Mouse (Mus musculus) E14TG2a.4 (cell line): ENCODE data around the gene Snx4.

Experiments
- H3K27me3 ChIP-seq: 2 replicates; pipeline ENCODE4 v1.6.1; 2014; ENCODE audit warnings: low read length, control low read depth; ENCODE audit not compliant: insufficient read depth
- H3K36me3 ChIP-seq: 2 replicates; pipeline ENCODE4 v1.6.1; 2014; ENCODE audit warnings: low read length, control low read depth; ENCODE audit not compliant: insufficient read depth
- H3K4me1 ChIP-seq: replicated peaks from 2 replicates; pipeline ENCODE4 v1.6.1; 2014; ENCODE audit warnings: low read depth, low read length, control low read depth
- H3K4me3 ChIP-seq: replicated peaks from 2 replicates; pipeline ENCODE4 v1.5.1; 2014; ENCODE audit warnings: mild to moderate bottlenecking, low read length
- H3K9me3 ChIP-seq: 2 replicates; pipeline ENCODE4 v1.6.1; 2014; ENCODE audit warnings: low read length, control low read depth
- CTCF ChIP-seq: conservative IDR thresholded peaks from 2 replicates; pipeline ENCODE4 v1.5.1; 2014; ENCODE audit warnings: low read length
- NANOG ChIP-seq: IDR thresholded peaks from 2 replicates; pipeline ENCODE4 v1.6.1; 2014; ENCODE audit warnings: borderline replicate concordance, low read length, mixed read lengths
- POU5F1 ChIP-seq: IDR thresholded peaks from 2 replicates; pipeline ENCODE4 v1.6.1; 2014; ENCODE audit warnings: low read length, borderline replicate concordance

The Snx4 gene

DNA sequence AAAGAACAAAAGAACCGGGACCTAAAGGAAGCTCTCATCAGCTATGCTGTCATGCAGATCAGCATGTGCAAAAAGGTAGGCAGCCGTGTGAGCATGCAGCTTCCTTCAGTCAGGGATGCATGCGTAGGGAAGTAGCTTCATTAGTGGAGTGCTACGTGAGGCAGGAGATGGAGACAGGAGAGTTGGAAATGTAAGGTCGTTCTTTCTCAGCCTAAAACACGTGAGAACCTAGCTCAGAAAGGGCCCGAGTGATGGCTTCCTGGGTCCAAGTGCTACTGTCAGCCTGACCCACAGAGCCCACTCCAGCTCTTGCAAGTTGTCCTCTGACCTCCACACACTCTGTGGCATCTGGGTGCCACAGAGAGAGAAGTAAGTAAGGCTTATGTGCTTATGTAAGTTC lies 43.4 kb downstream of the Snx4 start:
- no peaks in the 10 kb centered on the region for H3K27me3 ChIP-seq
- peaks cover 96% of the 10 kb centered on the region for H3K36me3 ChIP-seq
- TF ChIP-seq NANOG (no peak), CTCF (no peak), POU5F1 (no peak)
- H3K9me3 ChIP-seq = peaks cover 6% of the 10 kb centered on the region
- no peak overlapping the region for H3K4me3 ChIP-seq
- H3K4me1 ChIP-seq = no peaks in the 10 kb centered on the region

DNA sequence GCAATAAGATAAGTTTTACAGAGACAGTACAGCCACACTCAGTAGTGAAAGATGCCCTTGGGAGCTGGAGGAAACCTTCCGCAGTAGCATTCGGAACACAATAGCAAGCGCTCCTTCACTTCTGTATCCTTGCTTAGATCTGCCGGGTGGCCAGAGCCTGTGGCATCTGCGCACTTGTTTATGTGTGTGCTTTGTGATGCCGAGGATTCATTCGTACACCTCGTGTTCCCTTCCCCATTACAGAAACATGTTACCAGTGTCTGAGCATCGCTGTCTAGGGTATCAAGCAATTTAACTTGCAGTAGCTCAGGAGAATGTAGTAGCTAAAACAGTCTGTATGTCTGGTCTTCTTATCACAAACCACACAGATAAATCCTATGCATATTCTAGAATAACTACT lies 44.1 kb downstream of the Snx4 start:
- no peak overlapping the region for H3K4me3 ChIP-seq
- peaks cover 6% of the 10 kb centered on the region for H3K9me3 ChIP-seq
- no peaks in the 10 kb centered on the region for H3K4me1 ChIP-seq
- H3K27me3 ChIP-seq = no peaks in the 10 kb centered on the region
- H3K36me3 ChIP-seq = peaks cover 95% of the 10 kb centered on the region
- TF ChIP-seq CTCF = no peak

DNA sequence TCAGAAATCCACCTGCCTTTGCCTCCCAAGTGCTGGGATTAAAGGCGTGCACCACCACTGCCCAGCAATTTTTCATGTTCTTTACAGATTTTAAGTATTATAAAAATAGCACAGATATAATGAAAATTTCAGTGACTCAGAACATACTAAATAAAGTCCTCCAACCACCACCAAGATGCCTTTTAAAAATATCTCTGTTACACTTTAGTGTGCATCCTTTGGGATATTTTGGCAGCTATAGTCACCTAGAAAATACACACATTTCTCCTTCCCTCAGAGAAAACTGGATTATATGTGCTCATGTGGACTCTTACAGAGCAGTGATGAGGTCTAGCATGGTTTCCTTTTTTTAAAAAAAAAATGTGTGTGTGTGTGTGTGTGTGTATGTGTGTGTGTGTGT lies 46.3 kb downstream of the Snx4 start:
- Histone ChIP-seq H3K4me3 (no peak overlapping the region), H3K27me3 (no peaks in the 10 kb centered on the region), H3K9me3 (peaks cover under 1% of the 10 kb centered on the region; the same call in 1 of the 2 replicates), H3K36me3 (peaks cover 80% of the 10 kb centered on the region), H3K4me1 (no peaks in the 10 kb centered on the region)
- no peak for TF ChIP-seq NANOG
- TF ChIP-seq POU5F1 = no peak
- TF ChIP-seq CTCF = no peak

GRCm38 (mm10) chr16:33306633-33307070 lies 55.4 kb downstream of the Snx4 start:
- Histone ChIP-seq H3K9me3 (no peaks in the 10 kb centered on the region), H3K4me1 (peaks cover 39% of the 10 kb centered on the region), H3K36me3 (peaks cover 21% of the 10 kb centered on the region), H3K27me3 (no peaks in the 10 kb centered on the region), H3K4me3 (no peak overlapping the region)
- no peak for TF ChIP-seq POU5F1
- no peak for TF ChIP-seq NANOG
- peak; percentile 91 for TF ChIP-seq CTCF

DNA sequence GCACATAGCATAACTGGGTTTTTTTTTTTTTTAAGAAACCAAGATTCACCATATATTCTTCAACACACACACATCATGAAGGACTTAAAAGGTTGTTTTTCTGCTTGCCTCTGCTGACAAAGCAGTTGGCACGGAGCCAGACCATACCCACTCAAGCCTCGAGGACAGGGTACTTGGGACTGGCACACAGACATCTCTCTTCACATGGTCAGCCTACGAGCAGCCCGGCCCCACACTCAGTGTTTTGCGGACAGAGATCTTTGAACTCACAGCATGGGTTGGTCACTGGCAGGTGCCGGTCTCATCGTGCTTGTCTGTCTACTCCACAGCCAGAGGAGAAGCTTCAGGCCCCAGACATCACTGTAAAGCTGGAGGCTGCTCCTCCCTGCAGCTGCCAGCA lies 56.5 kb downstream of the Snx4 start:
- H3K9me3 ChIP-seq = no peaks in the 10 kb centered on the region
- H3K27me3 ChIP-seq = no peaks in the 10 kb centered on the region
- no peak for TF ChIP-seq POU5F1
- TF ChIP-seq NANOG = no peak
- no peak for TF ChIP-seq CTCF
- H3K36me3 ChIP-seq = peaks cover 19% of the 10 kb centered on the region
- peaks cover 39% of the 10 kb centered on the region for H3K4me1 ChIP-seq
- no peak overlapping the region for H3K4me3 ChIP-seq

GRCm38 (mm10) chr16:33309066-33309465 lies 57.8 kb downstream of the Snx4 start:
- no peaks in the 10 kb centered on the region for H3K27me3 ChIP-seq
- TF ChIP-seq NANOG = no peak
- TF ChIP-seq CTCF = no peak
- no peak for TF ChIP-seq POU5F1

DNA sequence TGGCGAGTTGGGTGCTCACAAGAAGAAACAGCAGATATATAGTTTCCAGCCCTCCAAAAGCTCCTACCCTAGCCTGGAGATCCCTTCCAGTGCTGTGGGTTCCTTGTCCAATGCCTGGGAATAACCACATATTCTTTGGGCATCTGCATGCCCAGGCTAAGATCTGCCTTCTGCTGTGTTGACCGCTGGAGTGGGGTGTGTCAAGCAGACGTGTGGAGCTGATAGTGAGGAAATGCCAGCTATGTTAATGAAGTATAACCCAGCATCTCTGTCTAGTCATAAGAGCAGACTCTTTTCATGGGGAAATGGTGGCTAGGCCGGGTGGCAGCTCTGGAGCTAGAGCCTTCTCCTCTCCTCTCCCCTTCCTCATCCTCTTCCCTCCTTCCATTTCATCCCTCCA lies 64.4 kb downstream of the Snx4 start:
- peaks cover 17% of the 10 kb centered on the region for H3K4me1 ChIP-seq
- TF ChIP-seq CTCF = no peak
- TF ChIP-seq POU5F1 = no peak
- no peak for TF ChIP-seq NANOG
- H3K36me3 ChIP-seq = no peaks in the 10 kb centered on the region
- no peak overlapping the region for H3K4me3 ChIP-seq
- H3K27me3 ChIP-seq = no peaks in the 10 kb centered on the region
- 0 out of 2 replicates have a peak, but pooled peaks cover 4% of the 10 kb centered on the region for H3K9me3 ChIP-seq

More at GRCm38 (mm10) chr16:33309066-33309465, 57.8 kb downstream of the Snx4 start:
- H3K4me1 ChIP-seq = peaks cover 32% of the 10 kb centered on the region
- no peaks in the 10 kb centered on the region for H3K9me3 ChIP-seq
- peaks cover 16% of the 10 kb centered on the region for H3K36me3 ChIP-seq
- H3K4me3 ChIP-seq = no peak overlapping the region

GRCm38 (mm10) chr16:33317646-33318045 lies 66.4 kb downstream of the Snx4 start:
- TF ChIP-seq CTCF (peak; percentile 72), NANOG (no peak)

GRCm38 (mm10) chr16:33318059-33318458 lies 66.8 kb downstream of the Snx4 start:
- Histone ChIP-seq H3K4me3 (no peak overlapping the region), H3K27me3 (no peaks in the 10 kb centered on the region), H3K36me3 (no peaks in the 10 kb centered on the region), H3K4me1 (peaks cover 26% of the 10 kb centered on the region), H3K9me3 (0 out of 2 replicates have a peak, but pooled peaks cover 4% of the 10 kb centered on the region)
- TF ChIP-seq NANOG (no peak), POU5F1 (no peak), CTCF (no peak)

More at GRCm38 (mm10) chr16:33317646-33318045, 66.4 kb downstream of the Snx4 start:
- H3K9me3 ChIP-seq = 0 out of 2 replicates have a peak, but pooled peaks cover 4% of the 10 kb centered on the region
- H3K36me3 ChIP-seq = no peaks in the 10 kb centered on the region
- peaks cover 26% of the 10 kb centered on the region for H3K4me1 ChIP-seq
- no peaks in the 10 kb centered on the region for H3K27me3 ChIP-seq
- no peak overlapping the region for H3K4me3 ChIP-seq
